Mouse (Mus musculus) heart, postnatal 10 days (tissue): Measurements from ENCODE around the gene Bcas3. TPM values are rescaled to one million over a fixed set of nuclear protein-coding genes. Genes with fewer than 3 reads are reported as not detected.

Experiments used
- DNase-seq, 2 experiments: peaks; one replicate each; pipeline ENCODE4 v3.0.0; 2021
- intact Hi-C: fragments of 180-260 bp; cut with DNase I; formaldehyde crosslinking; loops from one replicate; pipeline ENCODE4 v1.15.1; 2025
- total RNA-seq, 2 experiments: library from RNA; stranded (reverse); gene quantifications; 2 replicates each; pipeline ENCODE4 v1.2.3; 2021

Bcas3 gene
- total RNA-seq, 2 experiments from 2014 or later, result 31.9 to 34.6 TPM

DNA sequence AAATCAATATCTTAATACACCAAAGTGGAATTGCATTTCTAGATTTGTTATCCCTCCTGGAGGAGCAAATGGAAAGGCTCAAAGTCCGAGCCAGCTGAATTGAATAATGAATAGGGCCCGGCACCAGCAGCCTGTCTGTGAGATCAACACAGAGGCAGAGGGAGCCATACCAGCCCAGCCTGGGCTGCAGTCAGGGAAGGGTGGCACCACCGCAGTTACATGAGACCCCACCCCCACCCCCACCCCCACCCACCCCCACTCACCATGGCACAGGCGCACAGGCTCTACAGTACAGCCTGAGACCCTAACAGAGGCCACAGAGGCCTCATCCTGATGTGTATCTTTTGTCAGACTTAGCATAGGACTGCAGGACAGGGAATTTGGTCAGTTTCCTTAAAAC, 461.7 kb downstream of the Bcas3 start:
- DNase-seq, result no peak
- intact Hi-C loops, result no loop called here

DNA sequence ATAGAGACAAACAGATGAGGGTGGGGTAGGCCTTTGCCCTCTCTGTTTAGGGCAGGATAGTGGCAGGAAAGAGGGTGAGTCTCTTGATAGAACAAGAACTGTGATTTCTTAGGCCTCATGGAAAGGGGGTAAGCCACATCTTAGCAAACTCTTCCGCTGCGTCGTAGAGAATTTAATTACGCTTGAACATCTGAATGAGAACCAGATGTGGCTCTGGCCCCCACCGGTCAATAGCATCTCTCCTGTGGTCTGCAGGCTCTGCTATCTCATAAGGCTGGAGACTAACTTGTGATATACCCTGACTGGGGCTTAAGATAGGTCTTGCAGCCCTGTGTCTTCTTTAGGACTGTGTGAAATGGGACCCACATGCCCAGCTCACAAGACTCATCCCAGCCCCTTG, 463.5 kb downstream of the Bcas3 start:
- intact Hi-C loops, result no loop called here
- DNase-seq, result no peak

DNA sequence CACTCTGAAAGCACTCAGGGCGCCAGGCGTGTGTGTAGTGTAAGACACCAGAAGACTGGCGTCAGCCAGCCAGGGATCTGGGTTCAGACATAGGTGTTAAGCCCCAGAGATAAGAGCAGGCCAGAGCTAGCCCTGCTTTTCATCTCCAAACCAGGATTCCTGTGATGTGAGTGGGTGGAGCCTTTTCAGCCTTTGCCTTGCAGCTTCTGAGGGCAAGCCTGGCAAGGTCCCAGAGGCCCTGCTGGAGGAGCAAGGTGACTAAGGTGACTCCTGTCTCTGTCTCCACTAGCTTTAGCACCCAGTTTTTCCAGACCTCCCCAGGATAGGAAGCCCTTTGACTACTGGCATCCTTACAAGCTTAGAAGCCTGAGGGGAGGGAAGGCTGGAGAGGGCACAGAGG, 465.4 kb downstream of the Bcas3 start:
- peak in 1 of 2 experiments; percentile 35 for DNase-seq
- intact Hi-C loops, result no loop called here

DNA sequence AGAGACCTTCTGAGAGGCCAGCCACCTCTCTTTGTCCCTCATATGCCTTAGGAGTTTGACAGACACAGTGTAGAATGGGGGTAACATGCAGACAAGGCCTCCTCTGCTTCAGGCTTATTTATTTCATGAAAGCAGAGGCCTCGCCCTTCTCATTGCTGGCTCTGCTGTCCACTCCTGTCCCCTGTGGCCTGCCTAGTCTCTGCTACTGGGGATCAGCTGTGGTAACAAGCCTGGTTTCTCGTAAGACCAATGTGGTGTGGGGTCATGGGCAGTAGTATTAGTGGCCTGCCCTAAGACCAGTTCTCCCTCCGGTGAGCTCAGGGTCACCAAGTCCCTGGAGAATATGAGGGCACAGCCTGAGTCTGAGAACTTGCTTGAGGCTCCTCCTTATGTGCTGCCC, 468.0 kb downstream of the Bcas3 start:
- intact Hi-C loops, result loop anchor here (5.0 kb wide), 3 partner anchors 104 to 439 kb away; no protein-coding TSS in a partner anchor

DNA sequence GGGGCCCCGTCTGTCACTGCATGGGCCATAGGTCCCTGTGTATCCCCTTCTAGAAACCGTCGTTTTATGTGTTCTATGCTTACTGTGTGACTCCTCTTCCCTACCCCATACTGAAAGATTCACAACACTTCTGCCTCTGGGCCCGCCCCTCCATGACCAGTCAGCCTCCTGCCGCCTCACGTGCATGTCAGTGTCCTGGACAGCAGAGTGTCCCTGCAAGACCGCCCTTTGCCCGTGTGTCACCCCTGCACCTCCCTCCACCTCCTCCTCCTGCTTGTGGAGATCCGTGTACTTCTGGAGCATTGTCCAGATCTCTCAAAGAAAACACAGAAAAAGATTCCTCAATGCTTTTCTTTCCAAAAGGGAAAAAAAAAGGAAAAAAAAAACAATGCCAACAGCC, 468.7 kb downstream of the Bcas3 start:
- DNase-seq, result peak in 1 of 2 experiments; percentile 2
- intact Hi-C loops, result loop anchor here (5.0 kb wide), 3 partner anchors 104 to 439 kb away; no protein-coding TSS in a partner anchor

More for the DNA sequence above, 468.0 kb downstream of the Bcas3 start:
- DNase-seq, result peak in 1 of 2 experiments; percentile 16

DNA sequence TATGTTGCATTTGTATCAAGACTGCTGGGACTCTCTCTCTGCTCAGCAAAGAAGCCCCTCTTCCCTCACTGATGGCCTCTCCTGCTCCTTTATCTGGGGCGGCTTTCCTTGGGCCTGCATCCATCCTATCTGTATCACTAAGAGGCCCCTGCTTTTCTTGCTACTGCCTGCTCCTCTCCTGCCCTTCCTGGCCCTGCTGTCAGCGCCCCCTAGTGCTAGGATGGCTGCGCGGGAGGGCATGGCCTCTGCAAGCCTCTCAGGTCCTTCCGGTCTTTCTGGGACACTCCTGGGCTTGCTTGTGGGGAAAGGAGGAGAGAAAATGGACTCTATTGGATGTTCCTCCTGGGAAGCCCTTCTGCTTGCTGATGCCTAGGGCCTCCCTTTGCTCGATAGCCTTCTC, 470.2 kb downstream of the Bcas3 start:
- peak; percentile 89 to 94 for DNase-seq

DNA sequence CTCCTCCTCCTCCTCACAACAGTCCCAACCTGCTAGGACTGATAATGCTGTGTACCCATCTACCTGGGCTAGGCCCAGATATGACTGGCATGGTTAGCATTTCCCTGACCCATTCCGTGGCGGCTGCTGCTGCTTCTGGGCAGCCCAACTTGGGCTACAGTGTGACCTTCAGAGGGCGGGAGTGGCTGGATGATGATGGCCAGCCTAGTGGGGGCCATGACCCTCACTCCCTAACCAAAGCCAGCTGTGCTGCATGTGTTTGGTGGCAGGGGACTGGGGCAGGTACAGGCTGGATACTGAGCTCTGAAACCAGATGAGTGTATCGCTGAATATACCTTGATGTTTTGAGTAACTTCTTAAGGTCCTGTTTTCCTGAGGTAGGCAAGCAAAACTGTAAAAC, 470.8 kb downstream of the Bcas3 start:
- intact Hi-C loops, result loop anchor here (5.0 kb wide), 3 partner anchors 106 to 441 kb away; no protein-coding TSS in a partner anchor
- no peak for DNase-seq

More for the DNA sequence above, 470.2 kb downstream of the Bcas3 start:
- intact Hi-C loops, result loop anchor here (5.0 kb wide), 3 partner anchors 106 to 441 kb away; no protein-coding TSS in a partner anchor

DNA sequence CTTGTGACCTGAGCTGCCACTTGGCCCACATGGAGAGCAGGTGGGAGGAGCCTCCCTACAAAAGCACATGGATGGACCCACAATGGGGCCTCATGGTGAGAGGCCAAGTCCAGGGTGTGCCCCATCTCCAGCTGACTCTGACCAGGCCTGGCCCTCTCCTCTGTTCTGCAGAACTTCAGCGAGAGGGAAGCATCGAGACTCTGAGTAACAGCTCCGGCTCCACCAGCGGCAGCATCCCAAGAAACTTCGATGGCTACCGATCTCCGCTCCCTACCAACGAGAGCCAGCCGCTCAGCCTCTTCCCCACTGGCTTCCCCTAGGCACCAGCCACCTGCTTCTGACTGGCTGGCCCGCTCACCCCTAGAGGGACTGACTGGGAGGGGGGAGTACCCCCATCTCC, 472.1 kb downstream of the Bcas3 start:
- DNase-seq, result no peak

DNA sequence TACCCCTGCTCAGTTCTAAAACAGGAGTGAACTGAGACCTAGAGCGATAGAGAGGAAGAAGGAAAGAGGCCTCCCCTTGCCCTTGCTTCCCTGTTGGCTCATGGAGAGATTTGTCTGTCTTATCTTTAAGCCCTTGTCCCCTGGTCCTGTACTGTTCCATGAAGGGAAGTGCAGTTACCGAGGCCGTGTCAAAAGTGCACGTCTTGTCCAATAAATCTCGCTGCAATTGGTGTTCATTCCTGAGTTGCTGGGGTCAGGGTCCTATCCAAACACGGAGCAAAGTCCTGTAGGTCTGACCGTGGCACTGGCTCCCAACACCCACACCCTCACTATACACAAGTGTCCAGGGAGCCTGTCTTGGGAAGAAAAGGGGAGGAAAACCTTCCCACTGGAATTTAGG, 472.9 kb downstream of the Bcas3 start:
- intact Hi-C loops, result no loop called here
- DNase-seq, result no peak

More for the DNA sequence above, 472.1 kb downstream of the Bcas3 start:
- intact Hi-C loops, result no loop called here

DNA sequence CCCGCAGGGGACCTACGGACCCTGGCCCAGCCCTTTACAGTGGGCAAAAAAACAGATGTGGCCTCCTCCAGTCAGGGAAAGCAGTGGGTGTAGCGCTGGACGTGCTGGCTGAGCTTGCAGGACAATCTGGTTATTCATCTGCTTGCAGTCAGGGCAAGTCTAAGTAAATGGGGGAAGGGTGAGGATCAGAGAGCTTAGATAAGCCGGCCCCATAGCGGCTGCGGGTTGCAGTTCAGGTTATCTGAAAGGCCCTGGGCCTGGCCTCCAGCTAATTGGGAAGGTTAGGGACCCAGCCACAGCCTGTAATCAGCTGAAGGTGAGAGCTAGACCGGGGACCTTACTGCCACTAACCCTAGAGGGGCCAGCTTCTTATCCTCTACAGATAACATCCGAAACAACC, 474.4 kb downstream of the Bcas3 start:
- intact Hi-C loops, result no loop called here
- no peak for DNase-seq

DNA sequence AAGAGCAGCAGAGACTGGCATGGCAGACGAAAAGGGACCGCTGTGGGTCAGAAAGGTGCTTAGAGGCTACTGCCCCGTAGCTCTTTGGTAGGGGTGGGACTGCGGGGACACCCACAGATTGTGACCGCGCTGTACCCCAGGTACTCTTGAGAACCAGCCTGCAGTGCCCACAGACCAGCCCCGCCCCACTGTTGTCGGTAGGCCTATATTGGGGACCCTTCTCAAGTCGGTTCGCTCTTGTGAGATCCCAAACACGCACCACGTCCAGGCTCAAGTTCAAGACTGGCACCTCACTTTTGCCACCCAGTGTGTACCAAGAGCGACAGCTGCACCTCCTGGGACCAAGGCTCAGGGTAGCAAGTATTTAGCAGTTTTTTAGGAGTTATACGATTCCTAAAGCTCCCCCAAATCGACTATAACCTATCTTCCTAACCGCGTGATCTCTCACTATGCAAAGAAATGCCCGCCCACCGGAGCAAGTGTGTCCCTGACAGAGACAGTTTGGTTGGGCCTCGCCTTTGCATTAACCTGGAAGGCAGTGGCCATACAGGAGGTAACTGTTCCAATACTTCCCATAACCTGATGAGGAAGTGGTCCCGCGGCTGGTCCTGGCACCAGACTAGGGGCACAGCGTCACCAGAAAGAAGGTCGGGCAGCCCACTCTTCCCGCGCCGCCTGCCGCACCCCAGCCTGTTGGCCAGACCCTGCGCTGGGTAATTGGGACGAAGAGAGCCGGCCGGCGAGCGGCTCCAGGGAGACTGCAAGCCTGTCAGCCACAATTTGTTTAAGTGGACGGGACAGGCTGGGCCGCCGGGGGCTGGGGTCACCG, 475.9 kb downstream of the Bcas3 start:
- no peak for DNase-seq
- intact Hi-C loops, result no loop called here

DNA sequence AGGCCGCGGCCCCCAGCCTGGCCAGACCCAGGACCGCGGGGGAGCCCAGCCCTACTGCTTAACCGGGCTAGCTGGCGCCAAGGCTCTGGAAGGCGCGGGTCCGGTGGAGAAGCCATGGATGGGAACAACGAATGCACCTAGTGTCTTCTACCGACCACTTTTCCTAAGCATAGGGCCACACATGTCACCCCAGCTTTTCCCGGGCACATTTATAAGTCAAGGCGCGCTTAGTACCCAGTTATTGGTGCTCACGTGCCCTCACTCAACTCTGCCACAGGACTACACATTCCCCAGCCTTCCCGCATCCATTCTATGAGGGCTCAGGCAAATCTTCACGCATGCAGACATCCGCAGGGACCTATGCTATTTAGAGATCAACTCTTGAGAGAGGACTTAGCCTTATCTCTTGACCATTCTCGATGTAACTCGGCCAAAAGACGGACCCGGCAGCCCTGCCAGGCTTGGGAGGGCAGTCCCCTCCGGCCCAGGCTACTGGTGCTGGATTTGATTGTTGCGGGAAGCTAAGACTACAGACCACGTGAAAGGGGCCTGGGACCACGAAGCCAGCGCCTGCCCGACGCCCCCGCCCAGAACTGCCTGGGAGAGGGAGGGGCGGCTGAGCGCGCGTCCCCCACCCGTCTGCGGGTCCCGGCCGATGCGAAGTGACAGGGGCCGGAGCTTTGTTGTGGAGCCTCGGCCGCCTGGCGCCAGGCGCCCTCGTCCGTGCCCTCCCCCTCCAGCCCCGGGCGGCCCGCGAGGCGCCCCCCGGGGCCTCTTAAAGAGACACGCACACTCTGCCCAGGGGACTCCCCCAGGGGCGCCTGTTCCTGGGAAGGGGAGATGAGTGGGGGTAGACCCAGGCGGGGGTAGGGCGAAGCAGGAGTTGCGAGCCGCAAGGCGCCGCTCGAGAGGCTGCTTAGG, 476.8 kb downstream of the Bcas3 start:
- no peak for DNase-seq
- intact Hi-C loops, result no loop called here

DNA sequence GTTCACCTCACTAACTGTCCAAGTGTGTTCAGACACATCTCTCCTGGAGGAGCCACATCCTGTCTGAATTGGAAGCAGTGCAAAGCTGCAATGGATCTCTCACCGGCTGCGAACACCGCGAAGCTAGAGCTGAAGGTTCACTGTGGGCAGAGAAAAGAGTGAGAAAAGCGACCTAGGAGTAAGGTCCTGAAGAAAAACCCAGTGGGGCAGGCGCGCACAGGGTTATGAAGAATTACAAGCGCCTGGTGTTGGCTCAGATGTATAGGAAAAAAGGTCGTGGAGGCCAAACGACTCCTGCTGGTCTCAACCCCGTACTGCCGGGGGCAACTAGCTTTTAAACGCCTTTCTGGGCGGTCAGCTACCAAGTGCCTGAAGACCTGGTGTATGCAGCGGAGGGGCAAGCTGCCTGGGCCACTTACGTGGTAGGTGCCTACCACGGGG, 478.0 kb downstream of the Bcas3 start:
- intact Hi-C loops, result no loop called here
- no peak for DNase-seq

DNA sequence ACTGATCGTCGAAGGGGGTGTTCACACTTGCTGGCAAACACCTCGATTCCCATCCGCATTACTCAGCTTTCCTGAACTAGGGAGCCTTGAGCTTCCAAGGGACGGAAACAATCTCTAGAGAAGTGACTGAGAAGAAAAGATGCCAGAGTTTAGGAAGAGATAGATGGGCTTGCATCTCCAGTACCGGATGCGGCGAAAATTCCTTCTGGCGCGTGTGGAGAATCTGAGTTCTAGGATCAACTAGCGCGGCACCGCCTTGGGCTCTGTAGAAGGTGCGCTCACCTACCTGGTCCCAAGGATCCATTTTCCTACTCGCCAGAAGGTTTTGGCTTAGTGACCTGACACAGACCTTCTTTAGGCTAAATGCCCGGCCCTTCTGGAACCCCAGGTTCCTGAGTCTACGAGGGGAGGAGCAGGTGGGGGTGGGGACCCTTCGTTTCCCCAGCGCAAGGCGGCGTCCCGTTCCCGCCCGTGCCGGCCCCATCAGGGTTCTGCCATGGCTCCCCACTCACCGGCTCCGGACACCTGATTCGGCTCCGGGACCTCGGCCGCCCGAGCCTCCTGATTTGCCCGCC, 478.8 kb downstream of the Bcas3 start:
- intact Hi-C loops, result loop anchor here (2.0 kb wide), 1 partner anchor 313 kb away; no protein-coding TSS in a partner anchor
- DNase-seq, result no peak

DNA sequence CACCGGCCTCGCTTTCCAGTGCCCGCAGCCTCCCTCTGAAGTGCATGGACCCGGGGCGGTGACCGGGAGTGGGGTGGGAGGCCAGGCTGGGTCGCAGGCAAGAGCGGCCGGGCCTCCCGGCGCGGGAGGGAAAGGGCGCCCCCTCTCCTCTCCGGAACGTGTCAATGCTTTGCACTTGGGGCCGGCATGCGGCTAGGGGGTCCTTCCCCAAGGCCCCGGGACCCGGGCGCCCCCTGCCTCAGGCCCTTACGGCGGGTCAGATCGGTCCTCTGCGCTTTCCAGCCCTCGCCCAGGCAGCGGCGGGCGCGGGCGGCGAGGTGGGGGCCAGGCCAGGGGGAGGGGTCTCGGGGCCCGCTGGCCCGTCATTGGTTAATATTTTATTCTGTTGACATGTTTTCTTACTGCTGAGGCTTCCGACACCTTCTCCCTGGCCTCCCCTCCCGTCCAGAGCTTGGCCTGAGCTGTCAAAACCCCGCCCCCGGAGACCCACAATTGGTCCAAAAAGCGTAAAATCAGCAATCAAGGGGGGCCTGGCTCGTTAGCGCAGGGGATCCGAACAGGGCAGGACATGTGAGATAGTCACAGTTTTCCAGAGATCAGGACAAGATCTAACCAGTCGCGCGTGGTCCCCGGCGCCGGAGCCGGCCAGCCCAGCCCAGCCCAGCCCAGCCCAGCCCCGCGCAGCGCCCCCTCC, 479.4 kb downstream of the Bcas3 start, which contains the start of gene Tbx2:
Tbx2 (plus strand) TSS at position 321 of the 694 bp plus-strand sequence.
- DNase-seq, result peak; percentile 85 to 87
- intact Hi-C loops, result loop anchor here (2.0 kb wide), 1 partner anchor 314 kb away; no protein-coding TSS in a partner anchor

DNA sequence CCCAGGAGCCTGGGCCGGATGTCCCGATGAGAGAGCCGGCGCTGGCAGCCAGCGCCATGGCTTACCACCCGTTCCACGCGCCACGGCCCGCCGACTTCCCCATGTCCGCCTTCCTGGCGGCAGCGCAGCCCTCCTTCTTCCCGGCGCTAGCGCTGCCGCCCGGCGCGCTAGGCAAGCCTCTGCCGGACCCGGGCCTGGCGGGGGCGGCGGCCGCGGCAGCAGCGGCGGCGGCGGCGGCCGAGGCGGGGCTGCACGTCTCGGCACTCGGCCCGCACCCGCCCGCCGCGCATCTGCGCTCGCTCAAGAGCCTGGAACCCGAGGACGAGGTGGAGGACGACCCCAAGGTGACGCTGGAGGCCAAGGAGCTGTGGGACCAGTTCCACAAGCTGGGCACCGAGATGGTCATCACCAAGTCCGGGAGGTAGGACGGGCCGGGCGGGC, 480.1 kb downstream of the Bcas3 start:
- DNase-seq, result no peak
- intact Hi-C loops, result loop anchor here (2.0 kb wide), 1 partner anchor 314 kb away; no protein-coding TSS in a partner anchor

DNA sequence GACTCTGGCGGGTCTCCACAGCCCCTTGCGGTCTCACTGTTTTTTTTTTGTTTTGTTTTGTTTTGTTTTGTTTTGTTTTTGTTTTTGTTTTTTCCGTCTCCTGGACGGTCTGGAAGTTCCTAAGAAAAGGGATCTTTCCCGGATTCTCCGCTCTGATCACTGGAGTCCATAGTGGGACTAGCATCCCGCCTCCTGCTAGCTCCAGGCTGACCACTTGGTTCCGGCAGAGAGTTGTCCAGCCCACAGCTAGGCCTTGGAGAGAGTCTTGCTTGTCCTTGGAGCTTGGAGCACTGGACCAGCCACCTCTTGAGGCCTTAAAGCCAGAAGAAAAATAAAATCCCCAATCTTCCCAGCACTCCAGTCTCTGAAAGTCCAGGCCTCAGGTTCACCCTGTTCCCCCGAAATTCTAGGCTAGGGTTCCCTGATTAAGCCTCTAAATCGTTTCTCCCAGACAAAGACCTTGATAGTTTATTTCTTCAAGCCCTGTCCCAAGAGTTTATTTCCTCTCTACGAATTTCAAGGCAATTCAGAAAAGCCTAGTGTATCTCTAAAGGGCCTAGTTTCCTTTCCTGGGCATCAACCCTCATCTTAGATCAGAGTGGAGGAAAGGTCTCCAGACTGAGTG, 480.9 kb downstream of the Bcas3 start:
- peak in 1 of 2 experiments; percentile 63 for DNase-seq
- intact Hi-C loops, result loop anchor here (2.0 kb wide), 1 partner anchor 315 kb away; no protein-coding TSS in a partner anchor

DNA sequence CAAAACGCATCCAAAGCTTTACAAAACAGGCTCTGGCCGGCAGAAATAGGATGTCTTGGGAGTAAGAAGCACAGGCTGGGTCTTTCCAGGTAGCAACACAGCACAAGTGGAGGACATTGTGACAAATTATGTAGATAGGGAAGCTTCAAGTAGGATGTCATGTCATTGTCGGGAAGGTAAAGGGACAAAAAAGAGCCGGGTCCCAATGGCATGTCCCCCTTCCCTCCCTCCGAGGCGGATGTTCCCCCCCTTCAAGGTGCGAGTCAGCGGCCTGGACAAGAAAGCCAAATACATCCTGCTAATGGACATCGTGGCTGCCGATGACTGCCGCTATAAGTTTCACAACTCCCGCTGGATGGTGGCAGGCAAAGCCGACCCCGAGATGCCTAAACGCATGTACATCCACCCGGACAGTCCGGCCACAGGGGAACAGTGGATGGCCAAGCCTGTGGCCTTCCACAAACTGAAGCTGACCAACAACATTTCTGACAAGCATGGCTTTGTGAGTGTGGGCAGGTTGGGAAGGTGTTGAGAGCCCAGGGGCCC, 481.5 kb downstream of the Bcas3 start:
- DNase-seq, result no peak
- intact Hi-C loops, result no loop called here
